Mouse (Mus musculus) MEL (cell line): Measurements from ENCODE around the gene Ghr. TPM values are rescaled to one million over a fixed set of nuclear protein-coding genes. Genes with fewer than 3 reads are reported as not detected.

ENCODE experiments used
- DNase-seq: peaks from one replicate; pipeline ENCODE4 v3.0.0; 2011; ENCODE audit warnings: low read depth, low spot score
- H3K27ac ChIP-seq: 2 replicates; pipeline ENCODE4 v1.5.1; 2012; ENCODE audit warnings: low read depth, mild to moderate bottlenecking, control low read depth, low read length, moderate library complexity; ENCODE audit not compliant: control insufficient read depth
- H3K27me3 ChIP-seq, 2 experiments: fragments of 150-350 bp in 1 of 2; sonication (generic) in 1 of 2; 2 replicates each; pipeline ENCODE4 v1.6.1; 2012; ENCODE audit warnings: low read length in 2 of 2, mild to moderate bottlenecking in 2 of 2, improper control_type of control experiment in 1 of 2, moderate library complexity in 1 of 2; ENCODE audit not compliant: insufficient read depth in 2 of 2, control insufficient read depth in 1 of 2
- H3K36me3 ChIP-seq, 2 experiments: 2 replicates each; pipeline ENCODE4 v1.6.1; 2012 to 2014; ENCODE audit warnings: low read length in 2 of 2, improper control_type of control experiment in 1 of 2, inconsistent platforms in 1 of 2, mild to moderate bottlenecking in 1 of 2; ENCODE audit not compliant: insufficient read depth in 2 of 2, control insufficient read depth in 1 of 2
- H3K4me1 ChIP-seq, 2 experiments: fragments of 150-350 bp in 1 of 2; sonication (generic) in 1 of 2; 2 replicates each; pipeline ENCODE4 v1.6.1; 2012; ENCODE audit warnings: low read length in 2 of 2, improper control_type of control experiment in 1 of 2, mild to moderate bottlenecking in 1 of 2; ENCODE audit not compliant: insufficient read depth in 2 of 2, control insufficient read depth in 1 of 2
- H3K4me3 ChIP-seq, 2 experiments: fragments of 150-350 bp in 1 of 2; sonication (generic) in 1 of 2; 2 replicates each; pipeline ENCODE4 v1.5.1; 2012; ENCODE audit warnings: low read depth in 2 of 2, low read length in 2 of 2, mild to moderate bottlenecking in 2 of 2, moderate library complexity in 2 of 2, control low read depth in 1 of 2, improper control_type of control experiment in 1 of 2; ENCODE audit not compliant: control insufficient read depth in 1 of 2, insufficient read depth in 1 of 2
- H3K79me2 ChIP-seq: 2 replicates; pipeline ENCODE4 v1.6.1; 2012; ENCODE audit warnings: mild to moderate bottlenecking, low read length, moderate library complexity; ENCODE audit not compliant: control insufficient read depth, poor library complexity, insufficient read depth
- H3K9ac ChIP-seq: 2 replicates; pipeline ENCODE4 v1.6.1; 2012; ENCODE audit warnings: low read depth, mild to moderate bottlenecking, control low read depth, low read length, moderate library complexity; ENCODE audit not compliant: control insufficient read depth, poor library complexity, severe bottlenecking
- H3K9me3 ChIP-seq: fragments of 150-350 bp; sonication (generic); replicated peaks from 2 replicates; pipeline ENCODE4 v1.6.1; 2012; ENCODE audit warnings: mild to moderate bottlenecking, low read length, improper control_type of control experiment, moderate library complexity; ENCODE audit not compliant: insufficient read depth
- CHD1 ChIP-seq: IDR thresholded peaks from 2 replicates; pipeline ENCODE4 v1.6.1; 2012; ENCODE audit warnings: low read depth, mild to moderate bottlenecking, inconsistent platforms, low read length, improper control_type of control experiment
- CHD2 ChIP-seq: IDR thresholded peaks from 2 replicates; pipeline ENCODE4 v1.6.1; 2011; ENCODE audit warnings: low read length, improper control_type of control experiment
- CTCF ChIP-seq, 3 experiments: IDR thresholded peaks in 2 of 3; conservative IDR thresholded peaks in 1 of 3; 2 replicates each; pipeline ENCODE4 v1.5.1; 2011 to 2012; ENCODE audit warnings: low read length in 3 of 3, low read depth in 2 of 3, mild to moderate bottlenecking in 2 of 3, improper control_type of control experiment in 1 of 3, inconsistent platforms in 1 of 3, mixed read lengths in 1 of 3, moderate library complexity in 1 of 3; ENCODE audit not compliant: control insufficient read depth in 1 of 3, insufficient read depth in 1 of 3, poor library complexity in 1 of 3, severe bottlenecking in 1 of 3
- ELF1 ChIP-seq: IDR thresholded peaks from 2 replicates; pipeline ENCODE4 v1.6.1; 2014; ENCODE audit warnings: low read depth, mild to moderate bottlenecking, inconsistent platforms, low read length, improper control_type of control experiment, moderate library complexity
- ETS1 ChIP-seq: IDR thresholded peaks from 2 replicates; pipeline ENCODE4 v1.6.1; 2012; ENCODE audit warnings: low read depth, mild to moderate bottlenecking, inconsistent platforms, low read length, improper control_type of control experiment, moderate library complexity
- JUND ChIP-seq: IDR thresholded peaks from 2 replicates; pipeline ENCODE4 v1.6.1; 2011; ENCODE audit warnings: low read depth, mild to moderate bottlenecking, improper control_type of control experiment, low read length
- MAX ChIP-seq: IDR thresholded peaks from 2 replicates; pipeline ENCODE4 v1.6.1; 2011; ENCODE audit warnings: low read length, improper control_type of control experiment
- MAZ ChIP-seq: IDR thresholded peaks from 2 replicates; pipeline ENCODE4 v1.6.1; 2012; ENCODE audit warnings: low read depth, mild to moderate bottlenecking, inconsistent platforms, low read length, improper control_type of control experiment
- MYB ChIP-seq: IDR thresholded peaks from 2 replicates; pipeline ENCODE4 v1.6.1; 2011; ENCODE audit warnings: mild to moderate bottlenecking, low read depth, low read length, improper control_type of control experiment
- NELFE ChIP-seq: IDR thresholded peaks from 2 replicates; pipeline ENCODE4 v1.6.1; 2011; ENCODE audit warnings: low read depth, low read length, improper control_type of control experiment
- NRF1 ChIP-seq: IDR thresholded peaks from 2 replicates; pipeline ENCODE4 v1.6.1; 2014; ENCODE audit warnings: low read depth, mild to moderate bottlenecking, inconsistent platforms, low read length, improper control_type of control experiment, moderate library complexity; ENCODE audit not compliant: poor library complexity, insufficient read depth, severe bottlenecking
- POLR2A ChIP-seq, 2 experiments: IDR thresholded peaks; 2 replicates each; pipeline ENCODE4 v1.6.1; 2011 to 2012; ENCODE audit warnings: low read length in 2 of 2, mild to moderate bottlenecking in 2 of 2, control low read depth in 1 of 2, improper control_type of control experiment in 1 of 2, low read depth in 1 of 2, moderate library complexity in 1 of 2; ENCODE audit not compliant: control insufficient read depth in 1 of 2, insufficient read depth in 1 of 2, poor library complexity in 1 of 2
- POLR2AphosphoS2 ChIP-seq: IDR thresholded peaks from 2 replicates; pipeline ENCODE4 v1.6.1; 2011; ENCODE audit warnings: low read length, improper control_type of control experiment
- RCOR1 ChIP-seq: IDR thresholded peaks from 2 replicates; pipeline ENCODE4 v1.6.1; 2012; ENCODE audit warnings: low read depth, mild to moderate bottlenecking, inconsistent platforms, low read length, improper control_type of control experiment
- SMC3 ChIP-seq: IDR thresholded peaks from 2 replicates; pipeline ENCODE4 v1.6.1; 2011; ENCODE audit warnings: low read depth, low read length, improper control_type of control experiment
- TBP ChIP-seq: IDR thresholded peaks from 2 replicates; pipeline ENCODE4 v1.8.0; 2011; ENCODE audit warnings: low read depth, low read length, improper control_type of control experiment
- UBTF ChIP-seq: IDR thresholded peaks from 2 replicates; pipeline ENCODE4 v1.6.1; 2012; ENCODE audit warnings: low read depth, mild to moderate bottlenecking, inconsistent platforms, low read length, improper control_type of control experiment, moderate library complexity, borderline replicate concordance; ENCODE audit not compliant: insufficient read depth
- USF1 ChIP-seq: IDR thresholded peaks from 2 replicates; pipeline ENCODE4 v1.6.1; 2014; ENCODE audit warnings: low read depth, mild to moderate bottlenecking, inconsistent platforms, low read length, improper control_type of control experiment, moderate library complexity
- USF2 ChIP-seq, 2 experiments: IDR thresholded peaks; 2 replicates each; pipeline ENCODE4 v1.6.1; 2011 to 2012; ENCODE audit warnings: improper control_type of control experiment in 2 of 2, low read length in 2 of 2, borderline replicate concordance in 1 of 2, inconsistent platforms in 1 of 2, low read depth in 1 of 2, mild to moderate bottlenecking in 1 of 2; ENCODE audit not compliant: insufficient read depth in 1 of 2
- ZMIZ1 ChIP-seq: IDR thresholded peaks from 2 replicates; pipeline ENCODE4 v1.6.1; 2012; ENCODE audit warnings: low read depth, mild to moderate bottlenecking, inconsistent platforms, low read length, improper control_type of control experiment, moderate library complexity
- polyA plus RNA-seq, 2 experiments: library from polyadenylated mRNA; stranded (reverse) in 1 of 2; unstranded in 1 of 2; fragments of >175 nt in 1 of 2; fragments of >200 nt in 1 of 2; gene quantifications; 2 replicates each; pipeline versions ENCODE4 v1.2.1 to v1.2.4; 2012; ENCODE audit warnings: low replicate concordance in 2 of 2, low read depth in 1 of 2; ENCODE audit not compliant: insufficient read length in 2 of 2, insufficient read depth in 1 of 2, missing spikeins in 1 of 2
- total RNA-seq: library from RNA; depleted of rRNA; stranded (reverse); fragments of 300-350 nt; gene quantifications from 2 replicates; pipeline ENCODE4 v1.2.3, GENCODE M21; 2012

The Ghr gene
- total and polyA plus RNA-seq, 3 experiments: 0.07 TPM; not detected in 2

DNA sequence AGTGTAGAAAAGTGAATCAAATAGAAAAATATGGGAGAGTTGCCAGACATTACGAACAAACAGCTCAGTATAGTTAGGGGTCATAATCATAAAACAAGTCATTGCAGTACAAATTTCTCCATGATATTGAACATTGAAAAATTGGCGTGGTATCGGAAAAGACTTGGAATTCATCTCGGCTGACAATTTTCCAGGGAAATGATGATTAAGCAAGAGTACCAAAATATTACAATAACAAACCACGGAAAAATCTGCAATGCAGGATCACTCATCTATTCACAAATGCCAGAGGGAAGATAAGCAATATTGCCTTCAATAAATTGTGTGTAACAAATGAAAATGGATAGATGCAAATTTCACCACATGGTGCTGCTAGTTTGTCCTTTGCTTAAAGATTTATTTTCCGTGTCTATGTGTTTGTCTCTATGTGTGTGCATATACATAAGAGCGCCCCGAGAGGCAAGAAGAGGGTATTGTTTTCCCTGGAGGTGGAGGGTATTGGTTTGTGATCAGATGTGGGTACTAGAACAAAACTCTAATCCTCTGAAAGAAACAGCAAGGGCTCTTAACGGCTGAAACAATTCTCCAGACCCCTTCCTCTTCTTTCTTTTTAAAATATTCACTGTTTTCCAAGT, 85.2 kb downstream of the Ghr start:
- no peaks in the 10 kb centered on the region for H3K27me3 ChIP-seq
- H3K4me3 ChIP-seq: no peak overlapping the region
- H3K27ac ChIP-seq: no peak overlapping the region
- H3K79me2 ChIP-seq: no peaks in the 10 kb centered on the region
- no peaks in the 10 kb centered on the region for H3K9me3 ChIP-seq
- H3K36me3 ChIP-seq: no peaks in the 10 kb centered on the region
- no peak overlapping the region for H3K9ac ChIP-seq
- no peak for TF ChIP-seq JUND
- TF ChIP-seq USF2 (IDR thresholded peaks at IDR 0.05; ENCODE audit: borderline replicate concordance in 1 of 2, insufficient read depth in 1 of 2, low read depth in 1 of 2, low read length in 2 of 2): no peak
- no peak for TF ChIP-seq CHD1
- no peak for TF ChIP-seq MAZ
- TF ChIP-seq MAX: no peak
- no peak for TF ChIP-seq CTCF (IDR thresholded peaks at IDR 0.05 in 2 of 3, conservative IDR thresholded peaks at IDR 0.05 in 1 of 3; ENCODE audit: control insufficient read depth in 1 of 3, insufficient read depth in 1 of 3, low read depth in 2 of 3, low read length in 3 of 3, poor library complexity in 1 of 3, severe bottlenecking in 1 of 3)
- TF ChIP-seq TBP: no peak
- no peak for TF ChIP-seq NELFE
- no peak for TF ChIP-seq ZMIZ1
- no peak for TF ChIP-seq NRF1
- TF ChIP-seq CHD2: no peak
- TF ChIP-seq USF1: no peak
- TF ChIP-seq POLR2A (IDR thresholded peaks at IDR 0.05; ENCODE audit: control insufficient read depth in 1 of 2, insufficient read depth in 1 of 2, low read depth in 1 of 2, low read length in 2 of 2, poor library complexity in 1 of 2): no peak
- no peaks in the 10 kb centered on the region for H3K4me1 ChIP-seq
- DNase-seq: no peak

DNA sequence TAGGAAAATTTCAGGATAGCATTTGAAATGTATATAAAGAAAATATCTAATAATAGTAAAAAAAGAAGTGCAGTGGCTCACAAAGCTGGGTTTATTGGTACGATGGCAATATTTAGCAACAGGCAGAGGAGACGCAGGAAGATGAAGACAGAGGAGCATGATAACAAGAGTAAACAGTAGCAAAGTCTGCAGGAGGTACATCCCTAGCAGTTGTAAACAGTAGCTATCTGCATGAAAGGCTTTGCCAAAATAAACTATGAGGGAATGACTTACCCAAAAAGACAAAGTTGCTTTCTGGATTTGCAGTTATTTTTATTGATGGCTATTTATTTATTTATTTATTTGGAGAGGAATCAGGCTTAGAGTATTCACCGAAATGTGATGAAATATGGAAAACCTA, 92.4 kb downstream of the Ghr start:
- Histone ChIP-seq H3K79me2 (no peaks in the 10 kb centered on the region), H3K4me1 (no peaks in the 10 kb centered on the region), H3K4me3 (no peak overlapping the region), H3K9ac (no peak overlapping the region), H3K27me3 (no peaks in the 10 kb centered on the region), H3K36me3 (no peaks in the 10 kb centered on the region), H3K9me3 (no peaks in the 10 kb centered on the region), H3K27ac (no peak overlapping the region)
- TF ChIP-seq POLR2AphosphoS2 (no peak), SMC3 (no peak), ETS1 (no peak), UBTF (no peak), ELF1 (no peak), MYB (no peak), RCOR1 (no peak)
- no peak for DNase-seq
